Mouse (Mus musculus): ENCODE data around the gene Hoxc10.

DNA sequence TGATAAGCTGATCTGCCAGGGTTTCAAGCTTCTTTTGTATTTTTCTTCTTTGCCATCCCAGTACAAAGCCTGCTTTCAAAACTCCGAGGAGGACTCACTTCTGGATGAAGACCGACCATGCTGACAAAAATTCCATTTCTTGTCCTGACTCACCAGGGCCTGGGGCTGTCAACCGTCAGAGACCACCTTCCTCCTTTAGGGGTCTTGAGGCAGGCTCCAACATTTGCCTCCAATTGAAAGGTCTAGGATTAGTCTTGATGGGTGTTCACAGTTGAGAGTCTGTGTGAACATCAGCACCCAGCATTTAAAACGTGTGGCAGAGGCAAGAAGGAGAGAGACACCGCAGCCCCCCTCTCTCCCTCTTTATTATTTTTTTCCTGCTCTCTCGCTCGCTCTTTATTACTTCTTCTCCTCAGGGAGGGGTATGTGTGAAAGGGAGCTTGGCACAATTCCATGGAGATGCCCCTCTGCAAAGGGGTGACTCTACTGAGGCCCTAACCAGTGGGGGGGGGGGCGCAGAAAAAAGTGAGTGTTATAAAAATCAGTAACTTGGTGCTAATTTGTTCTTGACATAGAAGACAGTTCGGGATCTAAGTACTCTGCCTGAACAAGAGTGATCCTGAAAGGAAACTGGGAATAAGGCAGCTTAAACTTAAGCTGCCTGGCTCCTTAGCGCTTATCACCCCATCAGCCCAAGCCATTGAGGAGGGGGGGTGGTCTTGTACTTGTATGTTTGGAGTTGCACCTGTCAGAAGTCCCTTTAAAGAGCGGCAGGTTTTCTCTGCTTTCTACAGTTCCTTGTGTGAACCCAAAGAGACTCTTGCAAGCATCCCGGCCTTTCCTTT is 47.0 kb upstream of the Hoxc10 start:
- TF ChIP-seq CTCF (IDR thresholded peaks at IDR 0.05; ENCODE audit: low read depth) (no peak), EP300 (IDR thresholded peaks at IDR 0.05; ENCODE audit: low read depth) (no peak)

Data from liver, postnatal 0 days (tissue).